Mouse (Mus musculus): Measurements from ENCODE around the gene Pou1f1.

Gene Pou1f1

GRCm38 (mm10) chr16:65564951-65565350, 44.6 kb downstream of the Pou1f1 start:
- no peak for DNase-seq

- no peak for DNase-seq
Observed at GRCm38 (mm10) chr16:65568853-65569252, 48.5 kb downstream of the Pou1f1 start.

GRCm38 (mm10) chr16:65577298-65578029, 57.2 kb downstream of the Pou1f1 start:
- no peak for DNase-seq
